Mouse (Mus musculus): ENCODE results near the gene Cxcr5.

Cxcr5 gene

GRCm38 (mm10) chr9:44561597-44561996 lies at the start of gene Cxcr5:
Gene Cxcr5 (minus strand): TSS chr9:44561877.
- no peak for DNase-seq (ENCODE audit: low read depth, low spot score)

- peak; percentile 70 for DNase-seq (ENCODE audit: low read depth, low spot score)
Measured at GRCm38 (mm10) chr9:44610371-44610770, 48.7 kb upstream of the Cxcr5 start.

DNA sequence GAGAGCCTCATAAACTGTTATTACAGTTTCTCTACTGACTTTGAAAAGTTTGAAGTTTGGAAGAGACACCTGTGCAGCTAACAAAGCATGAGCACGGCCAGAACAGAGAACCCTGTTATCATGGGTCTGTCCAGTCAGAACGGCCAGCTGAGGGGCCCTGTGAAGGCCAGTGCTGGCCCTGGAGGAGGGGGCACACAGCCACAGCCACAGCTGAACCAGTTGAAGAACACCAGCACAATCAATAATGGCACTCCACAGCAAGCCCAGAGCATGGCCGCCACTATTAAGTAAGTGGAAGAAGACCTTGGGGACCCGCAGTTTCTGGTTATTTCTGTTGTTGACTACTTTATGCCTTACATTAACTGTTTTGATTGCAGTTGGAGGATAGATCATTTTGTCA lies 45.6 kb upstream of the Cxcr5 start:
- DNase-seq (ENCODE audit: low read depth, low spot score): no peak

GRCm38 (mm10) chr9:44606646-44607045 lies 45.0 kb upstream of the Cxcr5 start:
- DNase-seq (ENCODE audit: low read depth, low spot score): no peak

- DNase-seq (ENCODE audit: low read depth, low spot score): peak; percentile 43
Measured at GRCm38 (mm10) chr9:44605616-44606165, 44.0 kb upstream of the Cxcr5 start.

- peak; percentile 78 for DNase-seq (ENCODE audit: low read depth, low spot score)
Measured at GRCm38 (mm10) chr9:44604779-44605615, 43.3 kb upstream of the Cxcr5 start, which contains the start of gene Ddx6. Gene Ddx6 (plus strand): TSS chr9:44604892.

DNA sequence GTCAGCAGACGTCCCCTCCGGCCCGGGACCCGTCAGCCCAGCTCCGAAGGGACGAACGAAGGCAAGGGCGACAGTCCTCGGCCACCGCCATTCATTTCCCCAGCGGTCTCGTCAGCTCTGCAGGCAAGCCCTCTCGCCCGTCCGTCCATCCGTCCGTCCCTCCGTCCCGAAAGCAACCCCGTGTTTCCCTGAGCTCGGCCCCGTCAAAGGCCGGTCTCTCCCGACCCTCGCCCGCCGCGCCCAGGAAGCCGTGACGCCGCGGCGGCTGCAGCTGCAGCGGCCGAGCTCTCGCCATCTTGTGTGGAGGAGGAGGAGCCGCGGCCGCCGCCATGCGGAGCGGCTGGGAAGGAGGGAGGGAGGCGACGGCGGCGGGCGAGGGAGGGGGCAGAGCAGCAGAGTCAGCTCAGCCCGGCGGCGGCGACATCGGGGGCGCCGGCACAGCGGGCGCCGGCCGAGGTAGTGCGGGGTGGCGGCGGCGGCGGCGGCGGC lies 42.7 kb upstream of the Cxcr5 start:
- peak; percentile 81 for DNase-seq (ENCODE audit: low read depth, low spot score)

GRCm38 (mm10) chr9:44603454-44604289 lies 42.0 kb upstream of the Cxcr5 start:
- DNase-seq (ENCODE audit: low read depth, low spot score): peak; percentile 72

DNA sequence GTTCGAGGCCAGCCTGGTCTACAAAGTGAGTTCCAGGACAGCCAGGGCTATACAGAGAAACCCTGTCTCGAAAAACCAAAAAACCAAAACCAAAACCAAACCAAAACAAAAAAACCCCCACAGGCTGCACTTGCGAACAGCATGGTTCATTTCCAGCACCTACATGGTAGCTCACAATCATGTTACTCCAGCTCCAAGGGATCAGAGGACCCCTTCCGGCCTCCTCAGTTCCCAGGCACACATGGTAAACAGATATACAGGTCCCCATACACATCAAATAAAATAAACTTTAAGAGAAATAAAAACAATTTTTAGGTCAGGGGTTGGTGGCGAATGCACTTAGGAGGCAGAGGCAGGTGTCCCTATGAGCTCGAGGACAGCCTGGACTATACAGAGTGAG lies 41.1 kb upstream of the Cxcr5 start:
- no peak for DNase-seq (ENCODE audit: low read depth, low spot score)

GRCm38 (mm10) chr9:44600801-44601200 lies 39.1 kb upstream of the Cxcr5 start:
- DNase-seq (ENCODE audit: low read depth, low spot score): no peak

DNA sequence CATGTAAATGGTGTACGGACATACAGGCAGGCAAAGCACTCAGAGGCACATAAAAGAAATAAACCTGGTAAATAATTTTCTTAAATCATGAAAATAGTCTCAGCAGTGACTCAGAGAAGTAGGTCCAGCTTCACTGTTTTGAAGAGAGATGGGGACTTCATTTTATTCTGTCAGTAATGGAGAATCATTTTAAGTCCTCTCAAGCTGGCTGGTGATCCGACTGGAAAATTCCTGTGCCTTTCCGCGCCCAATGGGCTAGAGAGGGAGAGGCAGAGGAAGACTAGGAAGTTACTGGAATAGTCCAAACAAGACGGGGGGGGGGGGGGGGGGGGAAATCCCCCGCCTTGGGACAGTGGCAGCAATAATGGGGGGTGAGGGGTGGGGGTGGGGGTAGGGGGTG lies 37.9 kb upstream of the Cxcr5 start:
- DNase-seq (ENCODE audit: low read depth, low spot score): no peak

DNA sequence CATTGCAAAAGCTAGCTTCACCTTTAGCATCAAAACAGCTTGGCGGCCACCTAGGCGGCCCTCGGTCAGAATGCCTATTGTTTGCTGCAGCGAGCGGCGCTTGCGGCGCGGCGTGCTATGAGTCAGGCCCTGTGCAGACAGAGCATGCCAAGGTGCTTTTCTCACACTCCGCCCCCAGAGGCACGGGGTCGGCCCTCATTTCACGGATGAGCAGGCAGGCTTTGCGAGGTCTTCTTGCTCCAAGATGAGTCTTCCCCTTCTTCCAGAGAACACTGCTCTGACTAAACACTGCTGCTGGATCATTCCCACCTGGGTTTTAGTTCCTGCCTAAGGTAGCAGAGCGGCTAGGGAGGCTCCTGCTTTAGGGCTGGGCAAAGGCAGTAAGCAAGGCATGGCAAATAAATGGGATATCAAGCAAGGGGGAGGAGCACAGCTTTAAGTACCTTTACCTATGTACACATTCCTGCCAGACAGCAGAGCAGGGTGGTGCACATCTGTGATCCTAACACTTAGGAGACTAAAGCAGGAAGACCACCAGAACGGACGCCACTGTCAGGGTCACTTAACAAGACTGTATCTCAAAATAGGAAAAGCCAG lies 37.3 kb upstream of the Cxcr5 start:
- peak; percentile 89 for DNase-seq (ENCODE audit: low read depth, low spot score)

- DNase-seq (ENCODE audit: low read depth, low spot score): no peak
Measured at GRCm38 (mm10) chr9:44597742-44598141, 36.1 kb upstream of the Cxcr5 start.

- no peak for DNase-seq (ENCODE audit: low read depth, low spot score)
Measured at GRCm38 (mm10) chr9:44595537-44595930, 33.9 kb upstream of the Cxcr5 start.

GRCm38 (mm10) chr9:44594901-44595536 lies 33.3 kb upstream of the Cxcr5 start:
- DNase-seq (ENCODE audit: low read depth, low spot score): peak; percentile 89

DNA sequence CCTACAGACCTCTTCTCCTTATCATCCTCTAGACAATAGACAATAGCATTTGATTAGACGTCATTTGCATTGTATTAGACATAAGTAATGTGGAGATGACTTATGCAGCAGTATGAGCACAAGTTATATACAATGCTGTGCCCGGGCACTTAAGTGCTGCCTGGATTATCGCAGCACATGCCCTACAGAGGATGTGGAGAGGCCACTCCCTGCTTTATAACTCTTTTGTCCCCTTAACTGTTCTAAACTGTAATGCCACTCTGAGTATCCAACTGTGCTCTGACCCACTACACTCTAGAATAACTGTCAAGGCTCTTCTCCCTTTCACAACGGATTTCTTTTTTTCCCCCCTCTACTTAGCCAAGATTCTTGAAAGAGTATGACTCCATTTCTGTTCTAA lies 32.2 kb upstream of the Cxcr5 start:
- peak; percentile 57 for DNase-seq (ENCODE audit: low read depth, low spot score)

DNA sequence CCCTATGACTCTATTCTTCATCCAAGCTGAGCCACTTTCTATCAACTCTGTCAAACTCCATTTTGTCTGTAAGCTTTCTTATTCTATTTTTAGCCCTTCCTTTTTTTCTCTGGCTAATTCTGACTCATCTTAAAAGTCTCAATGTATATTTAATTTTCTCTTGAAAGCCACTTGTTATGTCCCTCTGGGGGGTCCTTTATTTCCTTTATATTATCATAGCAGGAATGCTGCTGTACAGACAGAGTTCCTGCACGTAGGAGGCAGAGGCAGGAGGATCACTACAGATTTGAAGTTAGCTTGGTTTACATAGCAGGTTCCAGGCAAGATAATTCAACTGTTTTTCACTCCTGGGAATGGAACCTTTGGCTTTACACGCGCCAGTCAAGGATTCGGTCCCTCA lies 31.5 kb upstream of the Cxcr5 start:
- DNase-seq (ENCODE audit: low read depth, low spot score): peak; percentile 63

GRCm38 (mm10) chr9:44591595-44592188 lies 30.0 kb upstream of the Cxcr5 start:
- no peak for DNase-seq (ENCODE audit: low read depth, low spot score)

- peak; percentile 34 for DNase-seq (ENCODE audit: low read depth, low spot score)
Measured at GRCm38 (mm10) chr9:44590969-44591368, 29.3 kb upstream of the Cxcr5 start.

DNA sequence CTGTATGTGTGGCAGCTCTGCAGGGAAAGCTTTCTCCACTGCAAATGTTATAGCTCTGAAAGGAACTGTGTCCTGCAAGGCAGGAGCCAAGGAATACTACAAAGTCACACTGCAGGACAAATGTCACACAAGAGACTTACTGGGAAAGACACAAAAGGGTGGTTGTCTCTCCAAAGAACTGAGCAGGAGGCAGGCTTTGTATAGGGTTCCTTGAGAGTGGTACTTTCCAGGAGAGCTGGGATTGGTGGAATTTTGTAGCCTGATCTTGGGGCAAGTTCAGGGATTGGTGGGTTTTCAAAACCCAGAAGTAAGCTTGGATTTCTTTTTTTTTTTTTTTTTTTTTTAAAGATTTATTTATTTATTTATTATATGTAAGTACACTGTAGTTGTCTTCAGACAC lies 27.4 kb upstream of the Cxcr5 start:
- peak; percentile 55 for DNase-seq (ENCODE audit: low read depth, low spot score)

DNA sequence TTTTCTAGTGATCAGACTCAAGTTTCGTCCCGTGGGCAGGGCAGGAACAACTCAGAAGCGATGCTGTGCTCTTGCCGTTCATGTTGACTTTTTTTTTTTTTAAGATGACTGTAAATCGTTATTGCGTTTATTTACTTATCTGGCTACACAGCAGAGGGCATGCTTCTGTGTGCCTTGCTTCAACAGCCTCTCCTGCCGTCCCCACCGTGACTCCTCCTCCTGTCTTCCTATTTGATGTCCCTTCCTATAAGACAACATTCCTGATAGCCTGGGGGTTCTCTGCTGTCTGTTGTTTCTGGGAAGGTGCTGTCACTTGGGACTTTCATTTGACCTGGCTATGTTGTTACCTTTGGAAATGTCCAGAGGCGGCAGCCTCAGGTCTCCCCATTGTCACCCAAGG lies 26.9 kb upstream of the Cxcr5 start:
- peak; percentile 53 for DNase-seq (ENCODE audit: low read depth, low spot score)

All from ZHBTc4 (cell line).